Mouse (Mus musculus): ENCODE measurements around the gene Dusp12. TPM values are rescaled to one million over a fixed set of nuclear protein-coding genes. Genes with fewer than 3 reads are reported as not detected.

Gene Dusp12
- polyA plus RNA-seq, 1 experiment from 2014 or later = 48.3 TPM

DNA sequence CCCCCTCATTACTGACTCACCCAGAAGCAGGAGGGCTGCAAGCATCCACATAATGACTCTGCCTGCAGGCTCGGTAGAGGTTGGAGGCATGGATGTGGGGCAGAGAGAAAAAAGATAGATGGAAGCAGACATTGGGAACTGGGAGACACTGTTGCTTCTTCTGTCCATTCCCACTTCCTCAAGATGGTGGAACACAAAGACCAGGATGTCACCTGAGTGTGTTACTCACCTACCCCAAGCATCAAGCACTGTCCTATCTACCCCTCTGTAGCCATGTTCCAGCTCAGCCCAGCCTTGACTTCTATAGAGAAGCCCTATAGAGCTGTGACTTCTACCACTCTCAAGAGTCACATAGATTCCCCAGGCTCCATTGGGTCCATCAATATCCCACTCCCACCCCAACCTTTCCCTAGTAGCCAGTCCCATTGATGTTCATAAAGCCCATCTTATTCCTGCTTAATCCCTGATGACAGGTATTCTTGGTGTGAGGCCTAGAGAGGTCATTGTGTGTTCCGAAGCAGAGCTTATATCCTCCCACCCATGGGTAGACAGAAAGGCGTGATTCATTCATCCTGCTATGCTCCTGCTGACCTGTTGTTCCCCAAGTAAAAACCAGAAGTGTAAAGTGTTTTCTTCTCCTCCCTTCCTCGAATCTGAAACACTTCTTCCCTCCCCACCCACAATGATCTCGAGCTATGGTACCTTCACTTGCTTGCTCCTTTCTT is 27.7 kb upstream of the Dusp12 start, which contains the start of gene Fcrlb:
Gene Fcrlb (minus strand): TSS at position 51 of the 725 bp plus-strand sequence.
- no peak within 1 kb of the TSS for H3K27ac ChIP-seq
- 71% methylated on average over 5 of the region's 5 CpGs for WGBS

DNA sequence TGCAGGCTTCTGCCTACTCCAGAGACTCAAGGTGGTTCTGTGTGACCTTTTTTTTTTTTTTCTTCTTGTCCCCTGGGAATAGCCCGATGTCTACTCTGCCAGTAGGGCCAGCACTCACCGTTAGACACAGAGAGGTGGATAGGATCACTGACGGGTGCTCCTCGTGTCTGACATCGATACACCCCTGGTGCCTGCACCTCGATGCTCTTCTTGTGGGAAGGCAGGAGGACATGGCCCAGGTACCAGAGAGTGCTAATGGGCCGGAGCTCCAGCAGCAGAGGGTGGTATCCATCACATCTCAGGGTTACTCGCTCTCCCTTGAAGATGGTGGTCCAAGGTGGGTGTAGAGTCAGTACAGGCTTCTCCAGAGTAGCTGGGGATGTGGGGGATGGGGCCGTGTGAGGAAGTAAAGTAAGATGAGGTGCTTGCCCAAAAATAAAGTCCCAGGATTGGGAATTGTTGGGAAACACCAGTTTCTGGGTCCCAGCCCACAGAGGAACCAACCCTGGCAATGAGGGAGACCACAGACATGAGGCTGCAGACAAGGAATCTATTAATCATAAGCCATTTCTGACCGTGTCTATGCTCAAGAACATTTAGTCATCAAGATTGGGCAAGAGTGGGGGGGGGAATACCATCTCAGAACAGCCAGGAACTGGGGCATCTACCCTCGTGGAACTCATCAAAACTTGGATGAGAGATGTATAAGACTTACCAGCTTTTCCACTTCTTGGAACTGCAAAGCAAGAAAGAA is 26.7 kb upstream of the Dusp12 start:
- H3K4me1 ChIP-seq = peaks cover 18% of the 10 kb centered on the region
- H3K36me3 ChIP-seq = no peaks in the 10 kb centered on the region
- no peak overlapping the region for H3K4me3 ChIP-seq
- WGBS = 77% methylated on average over 11 of the region's 11 CpGs
- no peak overlapping the region for H3K4me2 ChIP-seq
- ATAC-seq (ENCODE audit: insufficient number of reproducible peaks, low FRiP score, low TSS enrichment, low read depth) = no peak
- no peak overlapping the region for H3K9ac ChIP-seq
- H3K9me3 ChIP-seq = no peaks in the 10 kb centered on the region
- H3K27ac ChIP-seq = no peak overlapping the region
- peaks cover 29% of the 10 kb centered on the region for H3K27me3 ChIP-seq

More for the DNA sequence above, 27.7 kb upstream of the Dusp12 start, which contains the start of gene Fcrlb:
- H3K9me3 ChIP-seq = no peaks in the 10 kb centered on the region
- H3K9ac ChIP-seq = no peak within 1 kb of the TSS
- H3K27me3 ChIP-seq = peaks cover 19% of the 10 kb centered on the region
- H3K4me3 ChIP-seq = no peak within 1 kb of the TSS
- no peak within 1 kb of the TSS for H3K4me2 ChIP-seq
- peaks cover 9% of the 10 kb centered on the region for H3K4me1 ChIP-seq
- no peak for ATAC-seq (ENCODE audit: insufficient number of reproducible peaks, low FRiP score, low TSS enrichment, low read depth)
- no peaks in the 10 kb centered on the region for H3K36me3 ChIP-seq

DNA sequence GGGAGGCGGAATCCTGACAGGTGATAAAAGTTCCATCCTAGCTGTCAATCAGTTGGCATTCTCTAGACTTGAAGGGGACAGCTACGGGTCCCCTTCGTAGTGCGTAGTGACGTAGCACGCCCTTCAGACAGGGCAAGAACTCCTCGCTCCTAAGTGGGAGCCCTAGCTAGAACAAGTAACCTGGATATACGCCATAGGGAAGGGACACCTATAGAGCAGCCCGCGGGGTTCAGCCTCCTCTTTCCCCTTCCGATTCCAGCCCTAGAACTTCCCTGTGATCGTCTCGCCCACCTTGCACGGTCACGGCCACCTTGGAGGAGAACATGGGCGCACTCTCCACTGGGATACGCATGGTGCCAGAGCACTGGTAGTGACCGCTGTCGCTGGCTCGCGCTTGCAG is 23.0 kb upstream of the Dusp12 start:
- Histone ChIP-seq H3K4me3 (peak overlapping the region; percentile 42), H3K4me1 (peaks cover 16% of the 10 kb centered on the region), H3K9ac (no peak overlapping the region), H3K4me2 (peak overlapping the region; percentile 78), H3K36me3 (no peaks in the 10 kb centered on the region), H3K9me3 (no peaks in the 10 kb centered on the region), H3K27ac (no peak overlapping the region), H3K27me3 (peaks cover 47% of the 10 kb centered on the region)
- 3% methylated on average over 21 of the region's 21 CpGs for WGBS
- ATAC-seq (ENCODE audit: insufficient number of reproducible peaks, low FRiP score, low TSS enrichment, low read depth) = no peak

DNA sequence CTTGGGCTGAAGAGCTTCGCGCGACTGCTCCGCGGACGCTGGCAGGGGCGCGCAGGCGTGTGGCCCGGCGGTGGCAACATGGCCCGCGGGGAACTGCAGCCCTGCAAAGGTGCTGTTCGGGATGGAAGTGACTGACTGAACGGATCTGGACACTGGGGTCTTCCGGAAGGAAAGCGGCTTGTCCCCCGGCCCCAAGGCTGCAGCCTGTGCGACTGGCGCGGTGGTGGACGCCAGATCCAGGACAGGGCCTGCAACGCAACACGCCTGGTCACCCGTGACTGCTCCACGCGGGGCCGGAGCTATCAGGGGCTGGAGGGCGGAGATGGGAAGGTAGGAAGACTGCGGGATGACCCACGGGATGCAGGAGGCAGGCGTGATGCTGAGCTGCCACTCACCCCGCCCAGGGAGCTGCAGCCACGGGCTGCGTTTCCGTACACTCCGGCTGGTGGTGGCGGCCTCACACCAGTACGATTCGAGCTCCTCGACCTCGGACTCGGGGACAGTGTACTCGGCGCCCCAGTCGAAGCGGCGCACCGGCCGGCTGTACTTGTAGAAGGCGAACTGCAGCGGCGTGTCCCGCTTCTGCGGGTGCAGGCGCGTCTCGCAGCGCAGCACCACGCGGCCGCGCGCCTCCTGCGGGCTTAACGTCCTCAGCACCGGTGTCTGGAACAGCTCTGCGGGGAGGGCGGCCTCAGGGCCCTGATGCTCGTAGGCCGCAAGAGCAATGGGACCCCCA is 22.3 kb upstream of the Dusp12 start:
- Histone ChIP-seq H3K27me3 (peaks cover 51% of the 10 kb centered on the region), H3K4me1 (peaks cover 16% of the 10 kb centered on the region), H3K9me3 (no peaks in the 10 kb centered on the region), H3K27ac (no peak overlapping the region), H3K4me2 (peak overlapping the region; percentile 78), H3K36me3 (no peaks in the 10 kb centered on the region), H3K9ac (no peak overlapping the region), H3K4me3 (peak overlapping the region; percentile 42)
- ATAC-seq (ENCODE audit: insufficient number of reproducible peaks, low FRiP score, low TSS enrichment, low read depth) = peak; percentile 51
- under 1% methylated on average over 71 of the region's 71 CpGs for WGBS

DNA sequence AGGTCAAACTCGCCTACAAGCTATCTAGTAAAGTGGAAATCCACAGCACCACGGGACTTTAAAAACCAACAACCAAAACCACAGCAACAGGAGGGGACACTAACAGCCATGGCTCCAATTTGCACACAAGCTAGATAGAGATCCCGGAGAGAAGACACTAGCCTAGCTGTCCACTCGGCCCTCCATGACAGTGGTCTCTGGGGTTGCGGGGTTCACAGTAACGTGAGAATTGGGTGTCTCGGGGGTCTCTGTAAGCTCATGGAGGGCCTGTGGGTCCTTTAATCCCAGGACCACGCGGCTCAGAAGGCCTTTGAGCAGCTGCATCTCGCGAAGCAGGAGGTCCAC is 21.7 kb upstream of the Dusp12 start:
- Histone ChIP-seq H3K4me3 (peak overlapping the region; percentile 42), H3K9me3 (no peaks in the 10 kb centered on the region), H3K36me3 (no peaks in the 10 kb centered on the region), H3K4me2 (peak overlapping the region; percentile 78), H3K27ac (no peak overlapping the region), H3K27me3 (peaks cover 51% of the 10 kb centered on the region), H3K4me1 (peaks cover 16% of the 10 kb centered on the region), H3K9ac (no peak overlapping the region)
- ATAC-seq (ENCODE audit: insufficient number of reproducible peaks, low FRiP score, low TSS enrichment, low read depth) = no peak
- 20% methylated on average over 11 of the region's 11 CpGs for WGBS

DNA sequence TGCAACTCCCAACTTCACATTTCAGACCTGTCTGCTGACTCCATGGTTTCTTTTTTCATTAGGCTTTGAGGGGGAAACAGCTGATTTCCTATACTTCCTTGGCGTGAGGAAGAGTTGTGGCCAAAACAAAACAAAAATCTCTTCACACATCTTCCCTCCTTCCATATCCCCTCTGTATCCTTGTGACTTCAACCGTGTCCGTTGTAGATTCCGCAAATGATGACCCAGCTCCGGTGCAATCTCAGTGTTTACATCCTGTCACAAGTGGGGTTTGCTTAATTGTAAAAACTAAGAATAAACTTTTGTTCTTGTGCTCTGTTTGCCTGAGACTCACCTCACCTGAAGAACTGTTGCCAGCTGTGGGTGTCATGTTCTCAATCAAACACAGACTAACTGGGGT is 18.1 kb upstream of the Dusp12 start:
- peaks cover 17% of the 10 kb centered on the region for H3K4me1 ChIP-seq
- H3K27me3 ChIP-seq = peaks cover 45% of the 10 kb centered on the region
- no peak overlapping the region for H3K27ac ChIP-seq
- no peak overlapping the region for H3K9ac ChIP-seq
- no peaks in the 10 kb centered on the region for H3K36me3 ChIP-seq
- no peak overlapping the region for H3K4me2 ChIP-seq
- no peaks in the 10 kb centered on the region for H3K9me3 ChIP-seq
- no peak for ATAC-seq (ENCODE audit: insufficient number of reproducible peaks, low FRiP score, low TSS enrichment, low read depth)
- H3K4me3 ChIP-seq = no peak overlapping the region
- 69% methylated on average over 5 of the region's 5 CpGs for WGBS

DNA sequence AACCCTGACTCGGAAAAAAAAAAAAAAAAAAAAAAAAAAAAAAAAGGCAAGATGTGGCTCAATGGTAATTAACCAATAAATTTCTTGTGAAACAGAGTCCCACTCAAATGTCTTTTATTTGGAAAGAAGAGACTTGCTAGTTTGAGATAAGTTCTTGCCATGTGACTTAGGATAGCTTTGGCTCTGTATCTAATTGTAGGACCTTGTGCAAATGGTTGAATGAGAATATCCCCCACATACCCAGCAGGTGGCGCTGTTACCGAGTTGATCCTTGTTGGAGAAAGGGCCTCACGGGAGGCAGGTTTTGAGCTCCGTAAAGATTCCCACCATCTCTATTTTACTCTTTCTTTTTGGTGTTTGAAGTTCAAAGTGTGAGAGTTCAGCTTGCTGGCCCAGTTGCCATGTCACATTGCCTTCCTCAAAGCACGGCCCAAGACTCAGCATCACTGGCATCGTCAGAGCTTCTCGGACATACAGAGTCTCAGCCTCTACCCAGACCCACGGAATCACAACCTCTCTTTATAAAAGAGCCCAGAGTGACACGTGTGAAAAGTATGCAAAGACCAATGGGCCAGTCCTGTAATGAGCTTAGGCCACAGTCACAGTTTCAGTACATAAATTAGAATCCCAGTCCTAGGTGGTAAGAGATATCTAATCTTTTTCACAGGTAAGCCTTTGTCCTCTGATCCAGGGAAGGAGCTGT is 16.3 kb upstream of the Dusp12 start:
- H3K4me1 ChIP-seq = peaks cover 3% of the 10 kb centered on the region
- 32% methylated on average over 10 of the region's 10 CpGs for WGBS
- no peak overlapping the region for H3K27ac ChIP-seq
- H3K4me2 ChIP-seq = no peak overlapping the region; the same call in 1 of the 2 replicates
- no peaks in the 10 kb centered on the region for H3K9me3 ChIP-seq
- H3K9ac ChIP-seq = no peak overlapping the region
- ATAC-seq (ENCODE audit: insufficient number of reproducible peaks, low FRiP score, low TSS enrichment, low read depth) = no peak
- H3K4me3 ChIP-seq = no peak overlapping the region
- H3K36me3 ChIP-seq = no peaks in the 10 kb centered on the region
- H3K27me3 ChIP-seq = peaks cover 28% of the 10 kb centered on the region

DNA sequence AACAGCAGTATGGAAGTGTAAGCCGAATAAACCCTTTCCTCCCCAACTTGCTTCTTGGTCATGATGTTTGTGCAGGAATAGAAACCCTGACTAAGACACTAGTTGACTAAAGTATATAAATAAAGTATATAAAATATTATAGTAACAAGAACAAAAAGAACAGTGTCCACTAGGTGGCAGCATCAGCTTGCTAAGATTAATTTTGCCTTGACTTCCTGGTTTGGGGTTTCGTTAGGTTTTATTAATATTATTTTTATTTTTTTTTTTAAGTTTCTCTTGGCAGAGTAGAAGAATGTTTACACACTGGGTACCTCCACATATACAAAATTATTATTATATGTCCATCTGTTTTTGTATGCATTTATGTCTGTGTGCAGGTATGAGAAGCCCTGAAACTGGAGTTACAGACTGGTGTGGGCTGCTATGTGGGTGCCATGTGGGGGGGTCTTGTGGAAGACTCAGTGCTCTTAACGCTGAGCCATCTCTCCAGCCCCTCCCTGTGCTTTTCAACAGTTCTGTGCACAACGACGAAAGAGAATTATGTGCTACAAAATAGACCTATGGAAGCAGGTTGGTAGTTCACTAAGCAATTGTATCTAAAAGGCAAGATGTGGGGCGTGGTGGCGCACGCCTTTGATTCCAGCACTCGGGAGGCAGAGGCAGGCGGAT is 15.6 kb upstream of the Dusp12 start:
- H3K4me3 ChIP-seq = no peak overlapping the region
- ATAC-seq (ENCODE audit: insufficient number of reproducible peaks, low FRiP score, low TSS enrichment, low read depth) = no peak
- peak overlapping the region; percentile 20; the same call in 1 of the 2 replicates for H3K4me2 ChIP-seq
- no peaks in the 10 kb centered on the region for H3K36me3 ChIP-seq
- H3K9me3 ChIP-seq = no peaks in the 10 kb centered on the region
- peaks cover 3% of the 10 kb centered on the region for H3K4me1 ChIP-seq
- no peak overlapping the region for H3K27ac ChIP-seq
- H3K27me3 ChIP-seq = peaks cover 21% of the 10 kb centered on the region
- no peak overlapping the region for H3K9ac ChIP-seq
- WGBS = 35% methylated on average over 10 of the region's 10 CpGs

DNA sequence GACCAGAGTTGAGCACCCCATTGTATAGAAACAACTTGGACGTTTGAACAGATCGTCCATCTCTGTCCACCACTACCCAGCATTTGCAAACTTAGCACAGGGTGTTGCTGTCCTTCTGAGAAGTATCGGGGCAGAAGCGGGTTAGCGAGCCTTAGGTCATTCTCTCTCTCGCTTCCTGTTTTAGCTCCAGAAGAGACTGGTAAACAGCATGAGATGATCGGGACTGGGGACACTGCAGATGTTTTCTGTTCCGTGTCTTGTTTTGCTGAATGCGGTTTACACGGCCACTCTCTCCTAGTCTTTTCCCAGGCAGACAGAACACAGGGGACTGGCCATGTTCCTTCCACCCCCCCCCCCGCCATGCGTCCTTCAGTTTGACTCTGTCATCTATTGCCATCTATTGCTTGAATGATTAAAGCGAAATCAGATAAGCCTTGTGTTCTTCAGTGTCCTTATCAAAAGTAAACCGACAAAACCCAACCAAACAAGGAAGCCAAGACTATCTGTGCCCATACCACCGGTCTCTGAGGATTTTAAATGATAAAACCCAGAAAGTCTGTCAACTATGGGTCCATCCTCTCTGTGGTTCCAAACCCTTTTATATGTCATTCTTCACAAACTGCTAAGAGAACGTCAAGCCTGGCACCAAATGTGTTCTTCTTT is 13.2 kb upstream of the Dusp12 start:
- Histone ChIP-seq H3K36me3 (no peaks in the 10 kb centered on the region), H3K4me3 (no peak overlapping the region), H3K9ac (no peak overlapping the region), H3K4me2 (no peak overlapping the region), H3K27ac (no peak overlapping the region), H3K27me3 (peaks cover 13% of the 10 kb centered on the region), H3K9me3 (no peaks in the 10 kb centered on the region), H3K4me1 (peaks cover 3% of the 10 kb centered on the region)
- WGBS = 77% methylated on average over 16 of the region's 16 CpGs
- no peak for ATAC-seq (ENCODE audit: insufficient number of reproducible peaks, low FRiP score, low TSS enrichment, low read depth)

DNA sequence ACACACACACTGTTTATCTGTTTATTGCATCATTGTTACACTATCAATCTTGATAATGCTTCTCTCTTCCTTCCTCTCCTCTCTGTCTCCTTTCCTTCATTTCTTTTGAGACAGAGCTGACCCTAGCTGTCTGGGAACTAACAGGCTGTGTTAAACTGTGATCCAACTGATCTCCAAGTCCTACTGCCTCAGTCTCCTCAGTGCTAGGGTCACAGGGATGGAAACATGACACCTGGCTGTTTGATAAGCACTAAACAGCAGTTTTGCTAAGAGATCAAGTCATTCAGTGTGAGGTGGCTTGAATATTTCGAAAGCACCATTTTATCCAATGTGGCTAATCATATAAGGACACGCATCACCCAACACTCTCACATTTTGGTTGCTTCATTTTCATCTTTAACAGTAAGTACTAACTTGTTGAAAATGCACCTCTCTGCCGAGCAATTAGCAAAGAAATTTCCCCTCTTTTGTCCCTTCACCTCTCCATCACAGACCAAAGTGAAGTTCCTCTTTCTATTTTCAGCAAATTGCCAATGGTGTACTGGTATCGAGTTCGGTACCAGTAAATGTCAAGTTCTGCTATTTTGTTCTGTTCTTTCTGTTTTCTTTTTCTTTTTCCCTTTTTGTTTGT is 11.4 kb upstream of the Dusp12 start:
- Histone ChIP-seq H3K9ac (no peak overlapping the region), H3K4me2 (no peak overlapping the region), H3K9me3 (no peaks in the 10 kb centered on the region), H3K36me3 (no peaks in the 10 kb centered on the region), H3K27me3 (0 out of 2 replicates have a peak, but pooled peaks cover 8% of the 10 kb centered on the region), H3K27ac (no peak overlapping the region), H3K4me1 (peaks cover 3% of the 10 kb centered on the region), H3K4me3 (no peak overlapping the region)
- 80% methylated on average over 5 of the region's 5 CpGs for WGBS
- ATAC-seq (ENCODE audit: insufficient number of reproducible peaks, low FRiP score, low TSS enrichment, low read depth) = no peak
